Mouse (Mus musculus): ENCODE data around the gene Snx18. TPM values are rescaled to one million over a fixed set of nuclear protein-coding genes. Genes with fewer than 3 reads are reported as not detected.

Gene Snx18
- total RNA-seq (2021) = 10 to 100 TPM; 22.6 to 23.6 TPM

DNA sequence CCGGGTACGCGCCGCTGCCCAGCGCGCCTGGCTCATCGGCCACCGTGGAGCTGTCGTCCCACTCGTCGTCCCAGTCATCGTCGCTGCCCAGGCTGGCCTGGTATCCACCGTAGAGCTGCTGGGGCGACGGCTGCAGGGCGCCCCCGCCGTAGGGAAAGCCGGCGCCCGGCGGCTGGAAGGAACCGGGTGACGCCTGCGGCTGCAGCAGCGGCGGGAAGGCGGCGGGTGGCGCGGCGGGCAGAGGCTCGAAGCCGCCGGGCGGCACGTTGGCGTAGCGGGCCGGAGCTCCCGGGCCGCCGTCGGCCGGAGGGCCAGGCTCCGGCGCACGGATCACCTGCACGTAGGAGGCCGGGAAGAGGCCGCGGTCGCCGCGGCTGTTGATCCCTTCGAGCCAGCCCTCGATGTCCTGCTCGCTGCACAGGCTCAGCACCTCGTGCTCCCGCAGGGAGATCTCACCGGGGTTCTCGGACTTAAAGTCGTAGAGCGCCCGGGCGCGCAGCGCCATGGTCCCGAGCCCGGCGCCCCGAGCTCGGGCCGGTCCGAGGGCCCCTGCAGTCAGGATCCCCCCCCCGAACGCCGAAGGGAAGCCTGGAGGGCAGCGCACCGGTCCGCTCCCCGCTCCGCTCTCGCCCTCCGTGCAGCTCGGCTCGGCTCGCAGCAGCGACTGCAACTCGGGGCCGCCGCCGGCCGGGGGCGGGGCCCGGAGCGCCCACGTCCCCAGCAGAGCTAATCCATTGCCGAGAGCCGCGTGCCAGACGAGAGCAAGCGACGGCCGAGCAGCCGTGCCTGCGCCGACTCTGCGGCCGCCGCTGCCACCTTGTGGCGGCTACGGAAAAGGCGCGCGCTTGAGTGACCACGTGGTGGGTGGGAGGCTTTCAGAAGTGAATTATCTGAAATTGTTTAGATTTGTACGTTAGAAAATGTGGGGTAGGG, at the start of gene Snx18:
Gene Snx18, minus strand, starts transcription at position 674 of the 933 bp plus-strand sequence.
- intact Hi-C loops (cut with DNase I) = loop anchor here (1.0 to 5.0 kb wide), 7 partner anchors 46 to 351 kb away; no protein-coding TSS in a partner anchor
- DNase-seq (ENCODE audit: low spot score) = peak; percentile 84

DNA sequence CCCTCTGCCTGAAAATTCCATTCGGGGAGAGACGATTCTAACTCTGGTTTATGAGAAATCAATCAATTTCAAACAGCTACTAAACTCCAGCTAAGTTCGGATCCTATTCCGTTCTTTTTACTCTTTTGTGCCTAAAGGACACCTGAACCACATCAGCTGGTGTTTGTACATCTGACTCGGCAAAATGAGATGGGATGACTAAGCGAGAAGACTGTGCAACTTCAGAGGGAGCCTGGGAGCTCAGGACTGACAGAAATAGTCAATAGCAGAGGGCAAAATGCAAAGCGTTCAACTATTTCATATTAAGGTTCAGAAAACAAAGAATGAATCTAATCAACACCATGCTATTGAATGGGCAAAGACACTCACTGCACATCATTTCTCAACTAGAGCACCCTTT, 45.5 kb upstream of the Snx18 start:
- intact Hi-C loops (cut with DNase I) = loop anchor here (10.0 kb wide), 1 partner anchor 619 kb away; the partner anchor contains the start of gene Gpx8
- DNase-seq (ENCODE audit: low spot score) = no peak

DNA sequence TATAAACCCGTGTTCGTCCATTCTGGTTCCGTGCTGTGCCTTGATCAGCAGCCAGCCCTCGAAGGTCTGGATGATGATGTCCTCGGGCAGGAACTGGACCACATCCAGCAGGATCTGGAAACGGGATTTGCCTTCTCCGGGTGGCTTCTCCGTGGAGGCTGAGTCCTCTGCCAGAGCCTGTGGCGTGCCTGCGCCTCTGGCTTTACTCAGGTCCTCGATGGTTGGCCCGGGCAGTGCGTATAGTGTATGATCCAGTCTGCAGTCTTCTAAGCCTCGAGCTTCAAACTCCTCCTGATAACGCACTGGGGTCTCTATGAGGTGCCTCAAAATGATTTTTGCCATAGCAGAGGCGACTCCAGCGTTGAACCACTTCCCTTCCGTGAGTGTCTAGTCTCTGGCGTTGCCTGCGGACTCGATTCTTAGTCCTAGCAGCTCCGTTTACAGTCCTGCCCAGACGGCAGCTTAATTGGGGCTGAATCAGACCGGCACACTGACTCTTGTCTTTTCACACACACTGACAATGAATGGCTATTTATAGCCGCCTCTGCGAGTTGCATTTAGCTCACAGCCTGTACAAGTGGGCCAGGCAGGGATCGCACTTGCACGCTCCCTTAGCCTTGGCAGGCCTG, 44.9 kb upstream of the Snx18 start, which contains the start of gene Hspb3:
Gene Hspb3, minus strand, starts transcription at position 526 of the 629 bp plus-strand sequence.
- no peak for DNase-seq (ENCODE audit: low spot score)
- intact Hi-C loops (cut with DNase I) = loop anchor here (10.0 kb wide), 1 partner anchor 618 kb away; the partner anchor contains the start of gene Gpx8

DNA sequence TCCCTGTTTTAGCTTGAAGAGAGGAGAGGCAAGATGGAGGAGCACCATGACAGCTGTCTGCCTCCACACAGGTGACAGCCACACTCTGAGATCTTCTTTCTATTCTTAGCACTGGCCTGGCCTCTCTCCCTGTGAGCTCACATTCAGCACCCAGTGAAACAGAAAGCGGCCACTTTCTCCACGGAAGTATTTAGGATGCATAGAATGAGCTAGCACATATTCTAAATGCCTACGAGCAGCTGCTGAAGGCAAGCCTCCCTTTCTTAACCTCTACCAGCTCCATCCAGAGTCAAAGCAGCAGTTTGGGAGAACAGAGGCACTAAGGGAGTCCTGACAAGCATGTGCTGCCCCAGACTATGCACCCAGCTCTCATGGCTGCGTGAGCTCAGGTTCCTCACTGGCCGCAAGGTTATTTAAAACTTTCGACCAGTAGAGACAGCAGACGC, 43.5 kb upstream of the Snx18 start:
- intact Hi-C loops (cut with DNase I) = loop anchor here (10.0 kb wide), 1 partner anchor 617 kb away; the partner anchor contains the start of gene Gpx8

DNA sequence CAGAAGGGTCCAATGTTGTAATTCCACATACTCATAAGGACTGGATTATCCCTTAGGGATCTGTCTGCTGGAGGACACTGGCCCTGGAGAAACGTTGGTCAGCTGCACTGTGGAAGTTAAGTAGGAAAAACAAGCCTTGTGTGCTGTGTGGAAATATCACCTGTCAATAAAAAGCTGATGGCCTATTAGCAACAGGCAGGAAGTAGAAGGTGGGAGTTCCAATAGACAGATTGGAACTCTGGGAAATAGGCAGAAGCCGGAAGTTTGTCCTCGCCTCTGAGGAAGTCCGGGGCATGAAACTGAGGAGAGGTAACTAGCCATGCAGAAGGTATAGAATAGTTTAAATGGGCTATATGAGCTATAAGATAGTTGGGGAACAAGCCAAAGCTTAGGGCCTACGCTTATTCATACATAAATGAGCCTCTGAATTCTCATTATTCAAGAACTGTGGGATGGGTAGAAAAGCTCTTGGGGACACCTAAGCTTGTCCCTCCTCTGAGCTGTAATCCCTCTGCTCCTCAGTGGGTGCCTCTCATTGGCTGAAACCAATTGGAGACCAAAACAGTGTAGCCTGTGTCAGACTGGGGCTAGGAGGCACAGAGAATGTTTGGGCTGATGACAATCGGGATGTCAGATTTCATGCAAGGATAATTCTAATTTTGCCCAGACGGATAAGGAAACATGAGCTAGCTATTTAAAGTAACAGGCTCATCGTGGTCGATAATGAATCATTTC, 42.4 kb upstream of the Snx18 start:
- DNase-seq (ENCODE audit: low spot score) = no peak
- intact Hi-C loops (cut with DNase I) = loop anchor here (10.0 kb wide), 1 partner anchor 616 kb away; the partner anchor contains the start of gene Gpx8

More for the DNA sequence above, 43.5 kb upstream of the Snx18 start:
- no peak for DNase-seq (ENCODE audit: low spot score)

DNA sequence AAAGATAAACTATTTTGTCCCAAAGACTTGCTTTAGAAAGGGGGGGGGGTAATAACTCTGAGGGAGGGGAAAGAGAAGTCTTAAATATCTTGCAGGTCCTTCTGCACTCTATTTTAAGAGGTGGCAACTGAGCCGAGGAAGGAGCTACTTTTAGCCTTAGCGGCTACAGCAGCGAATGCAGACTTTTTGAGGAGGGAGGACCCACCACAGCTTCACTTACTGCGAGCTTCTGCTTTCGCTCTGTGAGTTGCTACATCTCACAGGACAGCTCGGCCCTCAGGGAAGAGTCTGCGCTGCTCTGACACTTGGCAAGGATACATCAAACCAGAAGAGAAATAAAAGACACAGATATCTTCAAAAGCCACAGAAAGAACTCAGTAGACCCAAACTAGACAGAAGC, 38.8 kb upstream of the Snx18 start:
- intact Hi-C loops (cut with DNase I) = no loop called here
- DNase-seq (ENCODE audit: low spot score) = no peak

DNA sequence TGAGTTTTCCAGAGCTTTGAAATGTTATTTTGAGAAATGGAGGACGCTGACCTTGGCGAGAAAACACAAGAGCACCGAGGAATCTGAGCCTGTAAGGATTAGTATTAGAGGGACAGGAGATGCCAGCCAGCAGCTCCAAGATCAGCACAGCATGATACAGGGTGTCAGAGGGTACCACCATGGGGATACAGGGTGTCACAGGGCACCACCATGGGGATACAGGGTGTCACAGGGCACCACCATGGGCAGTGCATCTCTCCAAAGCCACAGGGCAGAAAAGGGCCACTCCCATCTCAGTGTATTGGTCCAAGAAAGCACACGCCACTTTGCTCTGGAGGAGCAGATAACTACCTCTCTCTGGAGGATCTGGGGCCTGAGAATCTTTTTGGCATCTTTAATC, 38.3 kb upstream of the Snx18 start:
- DNase-seq (ENCODE audit: low spot score) = no peak
- intact Hi-C loops (cut with DNase I) = no loop called here

DNA sequence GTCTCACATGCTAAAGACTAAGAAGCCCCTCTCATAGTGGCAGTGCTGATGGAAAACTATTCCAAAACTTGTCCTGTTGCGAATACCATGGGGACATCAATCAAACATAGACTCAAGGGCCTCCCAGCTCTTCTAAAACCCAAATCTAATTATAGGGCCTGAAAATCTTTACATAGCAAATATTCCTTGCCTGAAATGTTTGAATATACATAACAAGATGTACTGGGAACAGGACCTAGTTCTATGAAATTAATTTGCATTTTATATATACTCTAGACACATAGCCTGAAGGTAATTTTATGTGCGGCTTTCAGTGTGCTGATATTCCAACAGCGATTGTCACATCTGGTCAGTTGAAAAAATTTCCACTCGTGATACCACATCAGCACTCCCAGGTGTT, 37.1 kb upstream of the Snx18 start:
- intact Hi-C loops (cut with DNase I) = no loop called here
- no peak for DNase-seq (ENCODE audit: low spot score)

DNA sequence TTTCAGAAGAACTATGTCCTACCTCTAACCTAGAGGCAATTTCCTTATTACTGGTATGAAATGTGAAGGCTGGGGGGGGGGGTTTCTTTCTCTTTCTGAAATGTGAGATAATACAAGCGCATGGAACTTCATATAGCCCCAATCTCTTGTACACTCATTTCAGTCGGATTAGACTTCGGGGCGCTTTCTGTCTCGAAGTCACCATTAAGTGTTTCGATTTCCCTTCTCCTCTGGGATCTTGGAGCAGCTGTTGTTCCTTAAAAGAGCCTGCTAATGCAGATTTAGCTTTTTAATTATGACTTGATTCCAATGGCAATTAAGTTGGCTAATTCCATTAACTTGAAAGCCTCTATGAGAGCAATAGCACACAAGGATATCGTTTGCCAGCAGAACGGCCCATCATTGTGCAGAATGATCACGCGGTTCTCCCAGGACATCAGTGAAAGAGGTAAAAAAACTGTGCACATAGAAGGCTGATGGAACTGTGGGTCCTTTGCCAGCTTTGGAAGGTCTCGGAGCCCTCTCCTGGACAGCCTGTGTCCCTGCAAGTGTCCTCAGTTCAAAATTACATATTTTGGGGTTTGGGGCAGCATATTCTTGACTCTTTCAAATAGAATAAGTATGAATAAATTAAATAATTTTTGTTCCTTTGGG, 22.7 kb upstream of the Snx18 start:
- DNase-seq (ENCODE audit: low spot score) = no peak
- intact Hi-C loops (cut with DNase I) = no loop called here

DNA sequence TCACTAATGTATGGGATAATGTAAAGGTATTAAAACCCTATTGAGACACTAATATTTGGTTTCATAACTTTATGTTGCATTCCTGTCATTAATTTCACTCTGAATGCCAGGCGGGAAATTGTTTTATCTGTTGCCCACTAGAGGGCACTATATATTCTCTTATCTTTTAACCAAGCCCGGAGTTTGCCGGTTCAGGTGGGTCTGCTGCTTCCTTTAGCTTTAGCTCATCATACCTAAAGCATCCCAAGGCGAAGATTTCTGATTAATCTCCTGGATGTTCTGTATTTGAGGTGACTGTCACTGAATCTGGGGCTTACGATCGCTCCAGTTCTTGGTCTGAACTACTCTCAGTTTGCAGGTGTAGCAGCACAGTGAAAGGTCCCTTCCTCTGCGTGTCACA, 20.6 kb upstream of the Snx18 start:
- no peak for DNase-seq (ENCODE audit: low spot score)
- intact Hi-C loops (cut with DNase I) = loop anchor here (1.0 to 10.0 kb wide), 2 partner anchors 30 to 594 kb away; partner anchors contain the start of gene Gpx8

DNA sequence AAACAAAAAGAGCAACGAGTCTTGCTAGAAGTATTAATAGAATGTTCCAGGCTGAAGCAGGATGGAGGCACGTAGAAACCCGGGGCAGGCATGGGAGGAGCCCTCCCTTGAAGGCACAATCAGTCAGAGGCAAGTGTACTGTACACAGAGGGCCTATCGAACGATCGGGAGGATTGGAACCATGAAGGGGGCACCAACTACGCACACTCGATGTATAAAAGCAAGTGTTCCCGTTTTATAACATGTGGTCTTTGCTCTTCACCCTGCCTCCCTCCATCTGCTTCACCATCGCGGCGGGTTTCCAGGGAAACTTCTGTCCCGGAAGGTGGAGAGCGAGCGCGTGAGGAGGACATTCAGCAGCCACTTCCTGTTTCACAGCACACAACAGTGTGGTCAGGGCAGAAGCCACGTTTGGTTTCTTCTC, 17.4 kb upstream of the Snx18 start:
- intact Hi-C loops (cut with DNase I) = loop anchor here (10.0 kb wide), 1 partner anchor 591 kb away; the partner anchor contains the start of gene Gpx8
- no peak for DNase-seq (ENCODE audit: low spot score)

DNA sequence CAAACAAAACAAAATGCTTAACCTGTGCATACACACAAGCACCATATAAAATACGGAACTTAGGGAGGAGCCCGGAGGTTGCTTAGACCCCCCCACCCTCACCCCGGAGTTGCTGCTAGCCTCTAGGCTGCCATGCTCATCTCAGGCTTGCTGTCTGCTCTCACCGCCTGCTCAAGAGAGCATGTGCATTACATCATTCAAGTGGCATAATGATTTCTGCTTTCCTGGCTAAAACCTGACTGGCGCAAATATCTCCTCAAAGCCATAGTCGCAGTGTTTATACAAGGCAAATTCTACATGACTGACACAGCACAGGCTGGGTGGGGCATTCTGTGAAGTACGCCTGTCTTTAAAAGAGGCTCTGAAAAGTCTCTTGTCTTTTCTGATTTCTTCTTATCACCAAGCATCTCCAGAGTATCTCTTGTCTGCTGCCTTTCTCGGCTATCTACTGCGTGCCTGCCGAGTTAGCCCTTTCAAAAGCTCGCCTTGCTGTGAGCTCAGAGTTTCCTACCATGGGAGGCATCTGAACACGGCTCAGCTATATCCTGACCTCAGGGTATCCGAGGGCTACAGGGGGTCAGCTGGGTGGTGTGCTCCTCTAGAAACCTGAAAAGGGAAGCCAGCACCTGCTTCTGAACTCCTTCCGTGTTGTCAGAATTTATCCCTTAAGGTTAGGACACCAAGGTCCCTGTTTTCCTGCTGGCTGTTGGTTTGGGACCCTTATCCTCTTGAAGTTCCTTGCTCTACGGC, 16.5 kb upstream of the Snx18 start:
- intact Hi-C loops (cut with DNase I) = loop anchor here (10.0 kb wide), 1 partner anchor 590 kb away; the partner anchor contains the start of gene Gpx8
- no peak for DNase-seq (ENCODE audit: low spot score)

DNA sequence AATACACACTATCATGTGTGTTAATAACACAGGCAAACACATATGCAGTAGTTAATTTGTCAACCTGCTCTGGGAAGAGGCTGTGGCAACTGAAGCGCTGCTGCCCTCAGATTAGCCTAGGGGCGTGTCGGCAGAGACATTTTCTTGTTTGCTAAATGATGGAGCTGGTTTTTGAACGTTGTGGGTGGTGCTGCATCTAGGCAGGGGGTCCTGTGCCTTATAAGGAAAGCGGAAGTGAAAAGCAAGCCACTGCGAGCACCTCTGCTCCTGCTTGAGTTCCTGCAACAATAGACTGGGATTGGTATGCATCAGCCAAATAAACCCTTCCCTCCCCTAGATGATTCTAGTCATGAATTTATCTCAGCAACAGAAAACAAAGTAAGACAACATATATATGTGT, 14.1 kb upstream of the Snx18 start:
- no peak for DNase-seq (ENCODE audit: low spot score)
- intact Hi-C loops (cut with DNase I) = loop anchor here (10.0 kb wide), 1 partner anchor 588 kb away; the partner anchor contains the start of gene Gpx8

DNA sequence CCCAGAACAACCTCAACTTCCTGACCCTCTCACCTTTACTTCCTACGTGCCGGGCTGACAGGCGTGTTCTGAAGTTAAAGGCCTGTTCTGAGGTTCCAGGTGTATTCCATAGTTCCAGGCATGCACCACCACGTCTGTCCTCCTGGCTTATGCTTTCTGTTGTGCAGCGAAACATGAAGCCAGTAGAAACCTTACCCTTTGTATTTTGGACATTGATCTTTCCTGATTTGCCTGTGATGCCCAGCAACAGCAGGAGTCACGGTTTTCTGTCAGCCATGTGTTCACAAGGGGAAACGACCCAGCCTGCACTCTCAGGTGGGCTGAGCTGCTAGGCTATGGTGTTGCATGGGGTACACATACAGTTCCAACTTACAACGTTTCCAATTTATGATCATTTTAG, 9.2 kb upstream of the Snx18 start:
- intact Hi-C loops (cut with DNase I) = no loop called here
- DNase-seq (ENCODE audit: low spot score) = no peak

DNA sequence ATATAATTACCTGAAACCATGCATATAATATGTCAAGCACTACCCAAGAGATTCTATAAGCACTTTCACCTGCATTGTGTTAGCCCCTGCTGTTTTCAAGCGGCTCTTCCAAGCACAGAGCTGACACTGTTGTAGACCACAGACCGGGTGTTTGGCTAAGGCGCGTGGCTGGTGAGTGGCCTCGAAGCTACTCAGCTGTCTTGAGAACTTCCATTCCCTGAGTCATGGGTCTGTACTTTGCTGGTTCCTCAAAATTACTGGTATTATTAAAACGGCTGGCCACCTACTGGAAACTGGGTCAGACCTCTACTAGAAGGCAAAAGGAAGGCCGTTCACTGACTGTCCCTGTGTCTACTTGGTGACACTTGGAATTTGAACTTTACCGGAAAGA, 4.5 kb upstream of the Snx18 start:
- no peak for DNase-seq (ENCODE audit: low spot score)
- intact Hi-C loops (cut with DNase I) = no loop called here

DNA sequence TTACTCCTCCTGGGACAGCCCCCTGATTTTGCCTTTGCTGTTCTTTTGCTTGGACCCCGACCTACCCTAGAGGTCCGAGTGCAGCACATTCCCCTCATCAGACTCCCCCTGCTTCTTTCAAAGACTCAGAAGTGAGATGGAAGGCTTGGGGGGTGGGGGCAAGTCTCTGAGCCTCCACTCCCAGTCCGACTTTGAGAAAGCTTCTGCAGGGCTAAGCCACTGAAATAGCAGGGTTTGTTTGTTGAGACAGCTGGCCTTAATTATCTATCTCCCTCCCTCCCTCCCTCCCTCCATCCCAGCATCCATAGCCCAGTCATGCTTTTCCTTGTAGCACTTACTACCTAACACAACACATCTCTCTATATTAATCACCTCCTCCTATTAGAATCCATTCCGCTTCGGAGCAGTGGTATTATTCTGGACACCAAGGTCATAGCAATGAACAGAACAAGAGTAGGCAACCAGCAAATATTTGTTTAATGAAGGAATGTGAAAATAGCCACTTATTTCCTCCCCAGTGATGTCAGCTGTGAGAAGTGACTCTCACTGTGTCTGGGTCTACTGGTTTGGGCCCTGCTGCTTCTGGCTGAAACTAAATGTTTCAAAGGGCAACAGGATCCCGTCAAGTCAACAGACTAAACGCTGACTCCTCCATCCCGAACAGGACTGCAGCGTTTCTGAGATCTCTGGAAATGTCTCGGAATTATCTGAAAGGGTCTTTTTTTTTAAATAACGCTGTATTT, 3.9 kb upstream of the Snx18 start:
- intact Hi-C loops (cut with DNase I) = no loop called here
- no peak for DNase-seq (ENCODE audit: low spot score)

DNA sequence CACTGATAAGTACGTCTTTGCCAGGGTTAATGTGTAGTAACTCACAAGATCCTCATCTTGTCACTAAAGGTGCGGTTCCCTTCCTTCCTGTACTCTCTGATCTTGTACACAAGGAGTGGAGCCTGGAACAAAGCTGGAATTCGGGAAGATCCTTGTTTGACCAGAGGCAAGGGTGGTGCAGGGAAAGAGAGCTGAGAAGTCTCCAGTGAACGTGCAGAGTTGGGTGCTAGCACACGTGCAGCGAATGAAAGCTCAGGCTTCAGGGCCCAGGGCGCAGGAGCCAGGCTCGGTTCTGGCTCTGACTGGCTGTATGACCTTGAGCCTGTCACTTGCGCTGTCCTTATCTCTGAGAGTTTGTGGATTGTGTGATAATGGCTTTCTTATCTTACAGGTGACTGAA, 639 bp upstream of the Snx18 start:
- DNase-seq (ENCODE audit: low spot score) = no peak
- intact Hi-C loops (cut with DNase I) = loop anchor here (2.0 to 5.0 kb wide), 6 partner anchors 47 to 352 kb away; no protein-coding TSS in a partner anchor

All from heart, postnatal 25 days (tissue).